Mouse (Mus musculus) right cerebral cortex, adult 2 months (tissue): Measurements from ENCODE around the gene Rcbtb2.

ENCODE experiments used
- DNase-seq, 2 experiments: peaks; one replicate each; pipeline ENCODE4 v3.0.0; 2021 to 2022; ENCODE audit warnings: low spot score in 2 of 2

Rcbtb2 gene

GRCm38 (mm10) chr14:73116938-73117337 is 5.9 kb upstream of the Rcbtb2 start:
- peak; percentile 46 to 63 for DNase-seq

- no peak for DNase-seq
Observed at GRCm38 (mm10) chr14:73117411-73118392, 5.1 kb upstream of the Rcbtb2 start.

DNA sequence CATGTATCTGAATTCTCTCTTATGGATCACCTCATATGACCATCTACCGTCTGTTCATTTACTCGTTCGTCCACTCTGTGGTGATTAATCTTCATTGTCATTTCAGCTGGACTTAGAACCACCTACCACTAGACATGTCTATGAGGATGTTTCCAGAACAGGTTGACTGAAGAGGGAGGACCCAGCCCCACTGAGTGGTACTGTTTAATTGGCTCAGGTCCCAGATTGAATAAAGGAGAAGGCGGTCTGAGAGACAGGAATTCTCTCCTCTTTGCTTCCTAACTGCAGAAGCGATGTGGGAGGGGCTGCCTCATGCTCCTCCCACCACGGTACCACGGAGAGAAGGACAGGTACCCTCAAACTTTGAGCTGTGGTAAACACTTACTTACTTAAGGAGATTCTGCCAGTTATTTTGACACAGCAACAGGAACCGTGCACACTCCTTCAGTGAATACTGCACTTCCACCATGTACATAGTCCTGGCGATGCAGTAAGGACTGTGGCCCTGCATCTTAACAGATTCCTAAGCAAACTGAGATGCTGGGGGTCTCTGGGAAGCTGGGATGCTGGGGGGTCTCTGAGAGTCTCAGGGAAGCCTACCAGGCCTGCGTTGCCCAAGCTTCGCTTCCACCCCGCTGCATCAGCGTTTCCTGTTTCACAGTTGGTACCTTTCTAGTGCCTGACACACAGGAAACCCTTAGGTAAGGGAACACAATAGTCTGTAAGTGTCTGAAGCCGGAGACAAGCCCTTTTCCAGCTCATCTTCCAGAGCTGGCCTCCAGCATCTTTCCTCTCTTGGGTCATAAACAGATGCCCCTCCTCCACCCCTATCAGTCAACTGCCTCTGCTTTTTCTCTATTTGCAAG is 4.1 kb upstream of the Rcbtb2 start:
- DNase-seq, result no peak

GRCm38 (mm10) chr14:73119459-73119858 is 3.4 kb upstream of the Rcbtb2 start:
- DNase-seq, result no peak

DNA sequence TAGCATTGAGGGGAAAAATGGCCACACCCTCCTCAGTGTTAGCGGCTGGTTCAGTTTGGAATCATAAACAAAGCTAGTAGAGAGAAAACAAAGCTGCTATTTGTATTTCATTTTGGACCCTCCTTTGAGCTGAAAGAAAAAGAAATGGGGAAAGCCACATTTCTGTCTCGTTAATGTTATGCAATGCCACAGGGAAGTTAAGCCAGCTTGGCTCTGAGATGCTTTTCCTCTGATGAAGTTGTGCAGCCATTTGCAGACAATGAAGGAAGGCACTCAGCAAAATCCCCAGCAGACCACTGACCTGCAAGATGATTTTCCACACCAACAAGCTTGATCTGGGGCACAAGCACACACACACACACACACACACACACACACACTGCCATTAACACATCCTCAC is 2.9 kb upstream of the Rcbtb2 start:
- no peak for DNase-seq

GRCm38 (mm10) chr14:73122211-73122922 is 470 bp upstream of the Rcbtb2 start:
- DNase-seq, result no peak

DNA sequence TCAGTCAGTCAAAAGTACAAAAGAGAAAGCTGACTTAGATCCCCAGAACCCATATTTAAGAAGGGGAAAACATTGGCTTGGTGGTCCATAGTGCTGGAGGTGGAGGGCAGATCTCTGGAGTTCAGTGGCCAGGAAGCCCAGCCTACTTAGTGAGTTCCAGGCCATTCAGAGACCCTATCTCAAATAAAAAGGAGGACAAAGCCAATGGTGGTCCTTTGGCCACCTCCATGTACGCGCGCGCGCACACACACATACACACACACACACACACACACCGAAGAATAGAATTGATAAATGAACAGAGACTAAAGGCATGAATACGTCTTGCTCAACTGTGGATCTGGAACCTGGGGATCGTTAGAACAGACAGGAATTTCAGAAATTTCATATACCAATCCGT is 544 bp downstream of the Rcbtb2 start:
- DNase-seq, result no peak

- no peak for DNase-seq
Observed at GRCm38 (mm10) chr14:73123786-73124185, 949 bp downstream of the Rcbtb2 start.

GRCm38 (mm10) chr14:73130519-73130918 is 7.7 kb downstream of the Rcbtb2 start:
- DNase-seq, result no peak

GRCm38 (mm10) chr14:73131856-73132410 is 9.1 kb downstream of the Rcbtb2 start:
- DNase-seq, result no peak

- DNase-seq, result no peak
Observed at GRCm38 (mm10) chr14:73132731-73133130, 9.9 kb downstream of the Rcbtb2 start.

DNA sequence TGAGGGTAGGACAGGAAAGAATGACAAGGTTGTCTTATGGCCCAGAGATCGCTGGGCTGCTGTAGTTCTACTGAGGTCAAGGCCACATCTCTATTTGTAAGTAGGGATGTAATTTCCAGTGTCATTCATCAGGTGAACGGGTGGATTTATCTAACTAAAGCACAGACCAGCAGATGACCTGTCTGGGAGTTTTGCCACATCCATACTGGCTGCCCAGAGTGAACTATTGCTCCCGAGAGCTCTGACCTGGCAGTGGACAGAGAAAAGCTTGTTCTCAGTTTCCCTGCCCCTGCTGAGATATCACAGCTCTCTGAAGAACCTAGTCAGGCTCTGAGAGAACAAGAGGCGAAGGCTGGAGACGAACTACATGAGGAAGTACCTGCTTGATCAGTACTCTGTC is 14.4 kb downstream of the Rcbtb2 start:
- no peak for DNase-seq

- DNase-seq, result no peak
Observed at GRCm38 (mm10) chr14:73138483-73138882, 15.6 kb downstream of the Rcbtb2 start.

GRCm38 (mm10) chr14:73139866-73140265 is 17.0 kb downstream of the Rcbtb2 start:
- DNase-seq, result no peak

GRCm38 (mm10) chr14:73141800-73142199 is 19.0 kb downstream of the Rcbtb2 start:
- no peak for DNase-seq

DNA sequence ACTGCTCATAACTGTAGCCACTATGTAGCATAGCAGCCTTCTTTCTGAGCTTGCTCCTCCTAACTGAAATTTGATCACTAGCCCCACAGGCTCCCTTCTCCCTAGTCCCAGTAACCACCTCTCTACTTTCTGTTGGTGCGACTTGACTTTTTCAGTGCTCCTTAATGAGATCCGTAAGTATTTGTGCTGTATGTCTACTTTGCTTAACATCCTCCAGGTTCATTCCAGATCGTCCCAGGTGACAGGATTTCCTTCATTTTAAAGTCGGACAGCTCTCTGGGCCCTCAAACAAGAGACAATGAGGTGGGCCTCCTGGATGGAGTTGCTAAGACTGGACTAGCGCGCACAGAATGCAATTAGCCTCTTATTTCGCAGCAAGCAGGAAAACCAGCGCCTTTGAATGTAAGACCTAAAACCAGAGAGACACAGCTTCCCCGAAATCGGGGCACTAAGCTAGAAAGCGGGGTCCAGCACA is 19.6 kb downstream of the Rcbtb2 start:
- peak; percentile 7 to 58 for DNase-seq

DNA sequence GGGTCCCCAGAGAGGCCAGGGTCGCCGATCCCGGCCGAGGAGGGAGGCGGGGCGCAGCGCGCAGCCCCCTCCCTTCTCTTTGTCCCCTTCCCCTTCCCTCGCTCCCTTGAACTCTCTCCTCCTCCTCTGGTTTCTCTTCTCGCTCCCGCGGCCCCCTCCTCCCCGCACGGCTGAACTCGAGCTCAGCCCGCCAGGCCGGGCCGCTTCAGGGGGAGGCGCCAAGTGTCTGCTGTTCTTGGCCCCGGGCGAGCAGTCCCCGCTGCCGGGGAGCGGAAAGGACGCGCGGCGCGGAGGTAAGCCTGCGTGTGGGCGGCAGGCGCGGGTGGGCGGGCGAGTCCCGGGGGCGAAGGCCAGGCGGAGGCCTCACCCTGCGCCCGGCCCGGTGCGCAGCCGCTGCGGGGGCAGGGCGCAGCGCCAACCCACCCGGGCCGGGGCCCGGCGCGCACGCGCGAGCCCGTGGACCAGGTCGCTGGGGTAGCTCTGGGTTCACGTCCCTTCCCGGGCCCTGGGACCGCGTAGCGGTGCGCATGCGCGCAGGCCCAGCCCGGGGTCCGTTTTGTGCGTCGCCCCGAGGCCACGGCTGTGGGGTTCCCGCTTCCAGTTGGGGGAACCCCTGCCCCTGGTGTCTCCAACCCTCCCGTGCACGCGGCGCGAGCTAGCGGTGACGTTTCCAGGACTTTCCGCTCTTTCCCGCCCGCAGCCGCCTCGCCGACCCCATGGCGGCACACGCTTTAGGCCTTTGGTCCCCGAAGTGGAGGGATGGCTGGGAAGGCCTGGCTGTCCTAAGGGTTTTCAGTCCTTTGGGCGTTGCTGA is 20.3 kb downstream of the Rcbtb2 start:
- peak; percentile 68 to 79 for DNase-seq

DNA sequence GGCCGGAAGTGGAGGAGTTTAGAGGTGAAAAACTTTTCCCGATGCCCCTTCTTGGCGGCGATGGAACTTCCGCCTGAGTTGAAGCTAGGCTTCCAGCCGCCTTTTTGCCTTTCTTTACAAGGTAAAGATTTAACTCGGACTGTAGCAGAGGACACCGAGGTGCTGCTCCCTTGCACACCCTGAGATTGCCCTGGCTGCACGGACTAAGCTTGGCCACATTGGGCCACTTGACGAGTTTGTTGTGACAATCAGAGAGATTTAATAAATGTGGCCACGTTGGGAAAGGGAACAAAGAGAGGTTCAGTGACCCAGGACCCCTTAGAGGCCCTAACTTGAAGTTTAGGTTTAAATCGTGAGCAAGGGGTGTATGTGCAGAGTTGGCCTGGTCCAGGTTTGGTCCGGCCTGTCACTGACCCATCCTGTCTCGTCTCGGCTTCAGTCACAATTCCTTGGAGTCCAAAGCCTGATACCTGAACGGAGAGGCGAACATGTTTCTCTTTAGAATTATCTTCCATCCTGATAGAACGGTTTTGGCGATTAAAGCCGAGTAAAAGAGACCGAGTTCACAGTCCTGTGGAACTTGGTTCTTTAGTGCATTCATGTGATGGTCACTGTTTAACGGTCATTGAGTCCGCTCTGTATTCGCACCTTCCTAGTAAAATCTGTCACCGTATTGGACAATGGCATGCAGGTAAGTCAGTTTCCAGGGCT is 21.0 kb downstream of the Rcbtb2 start:
- DNase-seq, result no peak

- DNase-seq, result no peak
Observed at GRCm38 (mm10) chr14:73145531-73145930, 22.7 kb downstream of the Rcbtb2 start.

- DNase-seq, result no peak
Observed at GRCm38 (mm10) chr14:73146721-73147120, 23.9 kb downstream of the Rcbtb2 start.
